Mouse (Mus musculus) effector memory CD4-positive, alpha-beta T cell, adult 5 months (primary cell): ENCODE measurements around the gene Hist2h2ab. TPM values are rescaled to one million over a fixed set of nuclear protein-coding genes. Genes with fewer than 3 reads are reported as not detected.

Experiments
- polyA plus RNA-seq: library from polyadenylated mRNA; unstranded; fragments of 100-300 nt; shearing (Covaris generic); gene quantifications from one replicate; pipeline ENCODE4 v1.2.1, GENCODE M21; 2017

The Hist2h2ab gene
- polyA plus RNA-seq, result not detected

GRCm38 (mm10) chr3:96219661-96220130 lies at the start of gene Hist2h2ab, which contains the start of gene Bola1:
Gene Hist2h2ab, plus strand, starts transcription at chr3:96219865.
Gene Bola1, minus strand, starts transcription at chr3:96219709.

GRCm38 (mm10) chr3:96172197-96173178 lies 47.2 kb upstream of the Hist2h2ab start, which contains the start of gene Sf3b4:
Gene Sf3b4, plus strand, starts transcription at chr3:96172332.

GRCm38 (mm10) chr3:96180727-96181477 lies 38.8 kb upstream of the Hist2h2ab start, which contains the start of gene Sv2a:
Gene Sv2a, plus strand, starts transcription at chr3:96181151.

GRCm38 (mm10) chr3:96220765-96221639 lies 1.3 kb downstream of the Hist2h2ab start, which contains the start of the genes Hist2h2ac and Hist2h2be:
Gene Hist2h2ac, minus strand, starts transcription at chr3:96220880.
Gene Hist2h2be, plus strand, starts transcription at chr3:96221119.

GRCm38 (mm10) chr3:96238954-96239793 lies 19.5 kb downstream of the Hist2h2ab start, which contains the start of gene Hist2h3c2:
Gene Hist2h3c2, minus strand, starts transcription at chr3:96239127.

DNA sequence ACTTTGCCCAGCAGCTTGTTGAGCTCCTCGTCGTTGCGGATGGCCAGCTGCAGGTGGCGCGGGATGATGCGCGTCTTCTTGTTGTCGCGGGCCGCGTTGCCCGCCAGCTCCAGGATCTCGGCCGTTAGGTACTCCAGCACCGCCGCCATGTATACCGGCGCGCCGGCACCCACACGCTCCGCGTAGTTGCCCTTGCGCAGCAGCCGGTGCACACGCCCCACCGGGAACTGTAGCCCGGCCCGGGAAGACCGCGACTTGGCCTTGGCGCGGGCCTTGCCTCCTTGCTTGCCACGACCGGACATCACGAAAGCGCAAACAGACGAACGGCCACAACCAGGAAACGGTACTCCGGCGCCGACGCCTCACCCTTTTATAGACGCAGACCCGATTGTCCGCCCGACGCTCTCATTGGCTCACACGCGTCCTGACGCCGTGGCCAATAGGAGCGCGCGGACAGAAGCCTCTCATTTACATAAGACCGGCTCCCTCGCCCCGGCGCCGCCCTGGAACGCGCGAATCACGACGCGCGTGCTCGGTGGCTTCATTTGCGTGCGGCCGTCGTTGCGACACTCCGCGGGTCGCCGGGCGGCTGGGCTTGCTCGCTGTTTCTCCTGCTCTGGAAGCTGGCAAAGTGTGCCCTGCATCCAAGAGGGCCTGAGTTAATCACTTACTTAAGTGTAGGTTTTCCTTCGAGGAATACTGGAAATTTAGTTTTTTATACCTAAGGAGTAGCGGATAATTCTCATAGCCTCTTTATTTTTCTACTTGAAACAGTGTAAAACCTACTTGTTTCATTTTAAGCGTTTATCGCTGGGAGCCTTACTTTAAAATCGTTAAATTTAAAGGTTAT lies 20.5 kb downstream of the Hist2h2ab start, which contains the start of gene Hist2h2aa2:
Hist2h2aa2 (minus strand) TSS at position 328 of the 850 bp plus-strand sequence.

GRCm38 (mm10) chr3:96245003-96245886 lies 25.6 kb downstream of the Hist2h2ab start, which contains the start of gene Hist2h2aa1:
Gene Hist2h2aa1, plus strand, starts transcription at chr3:96245497.

DNA sequence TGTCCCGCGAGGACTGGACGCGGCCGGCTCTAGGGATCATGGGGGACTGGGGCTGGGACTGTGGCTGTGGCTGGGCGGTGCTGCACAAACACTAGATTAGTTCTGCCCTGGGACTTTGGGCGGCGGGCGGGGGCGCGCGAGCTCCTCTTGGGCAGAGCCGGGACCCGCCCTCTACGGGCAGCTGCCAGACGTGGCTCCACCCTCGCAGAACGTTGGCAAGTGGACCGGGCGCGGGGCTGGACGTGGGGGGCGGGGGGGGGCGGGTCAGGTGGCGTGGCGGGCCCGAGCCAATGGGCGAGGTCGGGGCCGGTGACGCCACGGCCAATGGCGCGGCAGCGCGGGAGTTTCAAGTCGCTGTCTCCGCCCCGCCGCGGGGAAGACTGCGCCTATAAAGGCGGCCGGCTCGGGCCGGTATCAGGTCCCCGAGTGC lies 26.8 kb downstream of the Hist2h2ab start, which contains the start of gene Hist2h3c1:
Hist2h3c1 (plus strand) TSS at position 259 of the 430 bp plus-strand sequence.

DNA sequence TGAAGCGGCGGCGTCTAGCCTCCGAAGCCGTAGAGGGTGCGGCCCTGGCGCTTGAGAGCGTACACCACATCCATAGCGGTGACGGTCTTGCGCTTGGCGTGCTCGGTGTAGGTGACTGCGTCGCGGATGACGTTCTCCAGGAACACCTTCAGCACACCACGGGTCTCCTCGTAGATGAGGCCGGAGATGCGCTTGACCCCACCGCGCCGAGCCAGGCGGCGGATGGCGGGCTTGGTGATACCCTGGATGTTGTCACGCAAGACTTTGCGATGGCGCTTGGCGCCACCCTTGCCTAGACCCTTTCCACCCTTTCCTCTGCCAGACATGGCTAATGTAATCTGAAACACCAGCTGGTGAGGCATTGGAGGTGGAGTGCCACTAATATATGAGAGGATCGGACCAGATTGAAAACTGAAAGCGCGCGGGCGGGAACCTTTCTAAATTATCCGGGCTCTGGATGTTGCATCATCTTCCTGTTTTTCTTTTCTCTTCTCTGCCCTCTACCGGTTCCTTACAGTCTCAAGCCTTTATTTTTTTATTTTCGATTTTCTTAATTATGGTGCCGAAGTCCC lies 43.4 kb downstream of the Hist2h2ab start, which contains the start of gene Hist2h4:
Hist2h4 (minus strand) TSS at position 333 of the 572 bp plus-strand sequence.

DNA sequence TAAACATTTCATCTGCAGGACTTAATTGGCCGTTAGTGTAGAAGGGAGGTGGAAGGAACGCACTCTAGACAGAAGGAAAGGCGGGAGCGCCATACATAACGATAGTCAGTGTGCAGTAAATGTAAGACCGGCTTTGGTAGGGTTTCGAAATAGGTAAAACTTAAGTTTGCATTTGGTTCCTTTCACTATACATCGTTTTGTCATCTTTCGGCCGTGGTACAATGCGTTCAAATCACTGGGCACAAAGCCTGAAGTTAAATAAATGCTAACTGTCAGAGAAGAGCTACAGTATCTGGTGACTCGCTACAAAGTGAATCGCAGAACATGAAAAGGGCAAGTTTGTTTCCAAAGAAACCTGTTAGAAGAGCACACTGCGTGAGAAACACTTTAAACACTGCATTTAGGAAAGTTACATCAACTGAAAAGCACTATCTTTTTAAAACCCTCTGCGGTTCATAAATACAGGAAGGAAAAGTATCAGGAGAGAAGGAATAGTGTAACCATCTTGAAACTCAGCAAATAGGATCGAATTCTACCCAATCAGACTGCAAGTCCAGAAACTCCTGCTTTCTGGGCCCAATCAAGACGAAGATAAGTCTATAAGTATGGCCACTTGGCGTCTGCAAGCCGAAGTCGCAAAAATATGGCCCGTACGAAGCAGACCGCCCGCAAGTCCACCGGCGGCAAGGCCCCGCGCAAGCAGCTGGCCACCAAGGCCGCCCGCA lies 48.5 kb downstream of the Hist2h2ab start, which contains the start of gene Hist2h3b:
Hist2h3b (plus strand) TSS at position 604 of the 725 bp plus-strand sequence.

Other genes starting within 250 kb of the Hist2h2ab start
- 14.1 TPM for gene Plekho1, start 223.9 kb upstream of the Hist2h2ab start, polyA plus RNA-seq
- gene Vps45, start 161.4 kb upstream of the Hist2h2ab start, polyA plus RNA-seq, result 11.1 TPM
- 17.9 TPM for gene Otud7b, start 115.3 kb upstream of the Hist2h2ab start, polyA plus RNA-seq
- gene Mtmr11, start 57.9 kb upstream of the Hist2h2ab start, polyA plus RNA-seq, result 2.8 TPM
- gene Sf3b4, start 47.5 kb upstream of the Hist2h2ab start, polyA plus RNA-seq, result 132 TPM
- 0.45 TPM for gene Sv2a, start 38.7 kb upstream of the Hist2h2ab start, polyA plus RNA-seq
- 16.9 TPM for gene Bola1, start 156 bp upstream of the Hist2h2ab start, polyA plus RNA-seq
- 11.7 TPM for gene Hist2h2ac, start 1.0 kb downstream of the Hist2h2ab start, polyA plus RNA-seq
- 1.2 TPM for gene Hist2h2be, start 1.3 kb downstream of the Hist2h2ab start, polyA plus RNA-seq
- gene Hist2h3c2, start 19.3 kb downstream of the Hist2h2ab start, polyA plus RNA-seq, result not detected
- 52.4 TPM for gene Hist2h2aa2, start 20.4 kb downstream of the Hist2h2ab start, polyA plus RNA-seq
- gene Hist2h2aa1, start 25.6 kb downstream of the Hist2h2ab start, polyA plus RNA-seq, result 3.2 TPM
- gene Hist2h3c1, start 26.8 kb downstream of the Hist2h2ab start, polyA plus RNA-seq, result not detected
- gene Hist2h4, start 43.4 kb downstream of the Hist2h2ab start, polyA plus RNA-seq, result 3.1 TPM
- 5.5 TPM for gene Hist2h3b, start 48.8 kb downstream of the Hist2h2ab start, polyA plus RNA-seq
- gene Hist2h2bb, start 49.9 kb downstream of the Hist2h2ab start, polyA plus RNA-seq, result 3.3 TPM
- gene Fcgr1, start 74.1 kb downstream of the Hist2h2ab start, polyA plus RNA-seq, result not detected
- gene BC107364, start 232.4 kb downstream of the Hist2h2ab start, polyA plus RNA-seq, result not detected